Mouse (Mus musculus) left cerebral cortex, postnatal 14 days (tissue): ENCODE measurements around the gene Zpr1. TPM values are rescaled to one million over a fixed set of nuclear protein-coding genes. Genes with fewer than 3 reads are reported as not detected.

Experiments
- DNase-seq, 2 experiments: peaks; one replicate each; pipeline ENCODE4 v3.0.0; 2021 to 2022; ENCODE audit warnings: low spot score in 2 of 2, mixed read lengths in 1 of 2
- intact Hi-C: fragments of 180-260 bp; cut with DNase I; formaldehyde crosslinking; loops from one replicate; pipeline ENCODE4 v1.15.1; 2025
- total RNA-seq, 2 experiments: library from RNA; stranded (reverse); gene quantifications; 2 replicates each; pipeline ENCODE4 v1.2.3; 2021

Gene Zpr1
- total RNA-seq, 2 experiments from 2014 or later: 35.6 to 39.4 TPM

DNA sequence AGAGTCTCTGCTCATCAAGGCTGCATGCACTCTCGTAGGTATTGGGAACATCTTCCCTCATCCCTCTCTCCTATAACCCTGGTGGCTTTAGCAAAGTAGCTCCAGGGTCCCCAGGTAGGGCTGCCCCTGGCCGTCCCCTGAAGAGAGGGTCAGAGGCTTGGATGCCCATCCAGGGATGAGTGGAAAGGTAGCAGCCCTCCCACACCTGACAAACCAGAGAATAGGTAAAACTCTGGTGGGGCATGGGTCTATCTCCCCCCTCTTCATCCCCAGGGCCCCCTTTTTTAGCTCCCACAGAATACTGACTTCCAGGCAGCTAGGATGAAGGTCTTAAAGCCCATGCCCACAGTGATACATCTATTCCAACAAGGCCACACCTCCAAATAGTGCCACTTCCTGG lies 47.6 kb downstream of the Zpr1 start:
- DNase-seq: no peak
- intact Hi-C loops: no loop called here

GRCm38 (mm10) chr9:46326694-46327405 lies 54.0 kb downstream of the Zpr1 start:
- intact Hi-C loops: no loop called here
- no peak for DNase-seq

- no peak for DNase-seq
- intact Hi-C loops: no loop called here
These were observed 55.1 kb downstream of the Zpr1 start for GRCm38 (mm10) chr9:46327706-46328571.

DNA sequence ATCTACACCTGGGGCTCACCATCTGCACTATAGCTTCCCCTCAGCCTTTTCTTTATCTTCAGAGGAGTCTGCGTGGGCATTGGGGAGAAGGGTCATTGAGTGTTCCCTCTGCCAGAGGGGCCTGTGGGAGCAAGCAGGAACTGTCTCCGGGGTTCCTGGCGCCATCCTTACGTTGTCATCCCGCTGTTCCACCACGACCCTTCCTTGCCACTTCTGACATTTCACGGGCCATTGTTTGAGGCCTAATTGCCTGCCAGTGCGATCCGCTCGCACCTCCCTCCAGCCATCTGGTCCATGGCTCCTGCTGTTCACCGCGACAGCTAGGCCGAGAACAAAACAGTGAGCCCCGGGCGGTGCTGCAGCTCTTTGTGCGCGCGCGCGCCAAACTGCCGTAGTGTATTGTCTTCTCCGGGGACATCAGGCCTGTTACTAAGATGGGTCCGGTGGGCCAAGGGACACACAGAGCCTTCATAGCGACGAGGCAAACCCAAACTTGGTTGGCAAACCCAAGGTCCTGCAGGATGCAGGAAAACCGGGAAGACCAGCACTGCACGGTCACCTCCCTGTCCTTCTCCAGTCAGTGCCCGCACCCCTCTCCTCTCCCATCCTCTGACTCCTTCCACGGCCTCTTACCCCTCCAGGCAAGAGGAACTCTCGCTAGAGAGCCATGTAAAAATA lies 55.8 kb downstream of the Zpr1 start:
- peak; percentile 66 to 70 for DNase-seq
- intact Hi-C loops: no loop called here

- intact Hi-C loops: no loop called here
- DNase-seq: no peak
These were observed 56.4 kb downstream of the Zpr1 start for GRCm38 (mm10) chr9:46329250-46329648.

DNA sequence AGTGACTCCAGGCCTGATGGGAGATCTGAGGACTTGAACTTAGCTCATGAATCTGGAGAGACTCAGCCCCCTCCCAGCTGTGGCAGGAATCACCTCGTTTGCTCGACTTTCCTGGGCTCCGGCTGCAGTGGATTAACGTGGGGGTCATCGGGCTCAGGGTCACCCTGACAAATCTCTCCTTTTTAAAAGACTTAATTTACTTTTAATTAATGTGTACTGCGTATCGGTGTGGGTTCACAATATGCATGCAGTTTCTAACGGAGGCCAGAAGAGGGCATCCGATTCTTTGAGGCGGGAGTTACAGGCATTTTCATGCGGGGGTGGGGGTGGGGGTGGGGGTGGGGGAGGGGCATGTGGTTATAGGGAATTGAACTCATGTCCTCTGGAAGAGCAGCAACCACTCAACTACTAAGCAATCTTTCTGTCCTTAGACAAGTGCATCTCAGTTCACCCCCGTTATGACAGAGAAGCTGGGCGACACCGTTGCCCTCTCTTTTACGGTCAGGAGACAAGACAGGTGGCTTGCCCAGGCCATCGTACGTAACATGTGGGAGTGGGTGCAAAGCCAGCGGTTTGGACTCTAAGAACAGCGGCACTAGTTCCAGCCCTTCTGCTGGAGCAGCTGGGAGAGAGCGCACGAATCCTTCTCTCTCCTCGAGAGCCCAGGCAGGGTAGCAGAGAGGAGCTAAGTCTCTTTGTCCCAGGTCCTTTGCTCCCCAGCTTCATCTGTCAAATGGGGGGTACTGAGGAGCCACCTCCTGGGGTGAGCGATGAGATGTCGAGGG lies 57.1 kb downstream of the Zpr1 start:
- intact Hi-C loops: no loop called here
- DNase-seq: no peak

DNA sequence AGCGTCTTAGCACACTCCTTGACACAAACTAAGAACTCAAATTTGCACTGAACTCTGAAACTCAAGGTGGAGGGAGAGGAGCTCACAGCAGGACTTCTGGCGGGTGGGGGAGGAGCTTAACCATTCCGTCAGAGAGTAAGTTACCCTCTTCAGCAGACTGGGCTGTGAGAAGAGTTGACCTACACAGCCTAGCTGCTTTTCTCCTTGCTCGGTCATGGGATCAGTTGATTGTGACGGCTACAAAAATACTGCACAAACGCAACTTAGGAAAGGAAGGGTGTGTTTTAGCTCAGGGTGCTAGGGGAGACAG lies 57.7 kb downstream of the Zpr1 start:
- intact Hi-C loops: no loop called here
- DNase-seq: no peak

GRCm38 (mm10) chr9:46331301-46331700 lies 58.4 kb downstream of the Zpr1 start:
- intact Hi-C loops: no loop called here
- DNase-seq: no peak

Other genes with a start within 250 kb of the Zpr1 start
- gene Apoa1, start 44.5 kb upstream of the Zpr1 start, total RNA-seq: under 1 TPM in 1 of 2 experiments, not detected in 1; 0.57 TPM
- under 1 TPM in 1 of 2 experiments, not detected in 1; 0.92 TPM for gene Apoc3, start 37.4 kb upstream of the Zpr1 start, total RNA-seq
- not detected for gene Apoa4, start 32.4 kb upstream of the Zpr1 start, total RNA-seq
- gene Apoa5, start 4.4 kb upstream of the Zpr1 start, total RNA-seq: not detected
- 10 to 100 TPM in 1 of 2 experiments, 1 to 10 TPM in 1; 9.4 to 11.3 TPM for gene Bud13, start 9.9 kb downstream of the Zpr1 start, total RNA-seq
- gene 4931429L15Rik, start 46.9 kb downstream of the Zpr1 start, total RNA-seq: not detected